Comparison of ENCODE assay signal across 8 mouse cellular contexts in genomic region chr19:22631316-22631715, GRCm38 (mm10).
DNase-seq lines count a peak whose midpoint lies in the region; ATAC-seq lines count a peak whose summit lies in the region.

No protein-coding gene starts in this region.

- peak; percentile 43 for DNase-seq in cerebellum, adult 11-12 months
- peak; percentile 24 for DNase-seq in right cerebral cortex, adult 18-20 months
- no peak for DNase-seq in right cerebral cortex, postnatal 4 days
- peak; percentile 12 for DNase-seq in gastrocnemius, postnatal 10 days
- peak; percentile 13 to 33 for DNase-seq in left cerebral cortex, postnatal 36 days (ENCODE audit: low spot score in 2 of 2)
- no peak for DNase-seq in thymus, postnatal 36 days
- DNase-seq in ovary, postnatal 36 days (ENCODE audit: low spot score): no peak

- no peak for ATAC-seq in cerebellum, adult (ENCODE audit: insufficient number of reproducible peaks, low FRiP score, low TSS enrichment)

- intact Hi-C loops in left cerebral cortex, postnatal 36 days (cut with DNase I): loop anchor here (1.0 to 10.0 kb wide), 3 partner anchors 79 to 294 kb away; no protein-coding TSS in a partner anchor

Comparison
In these comparisons a context has a peak if more than half of its experiments do, and no peak if none do; other contexts are left out.
1. DNase-seq: peak in cerebellum, adult 11-12 months (single experiment), right cerebral cortex, adult 18-20 months (single experiment), gastrocnemius, postnatal 10 days (single experiment) and left cerebral cortex, postnatal 36 days (2 of 2); none in right cerebral cortex, postnatal 4 days (single experiment), thymus, postnatal 36 days (0 of 2) and ovary, postnatal 36 days (single experiment).